Mouse (Mus musculus) skeletal muscle tissue, postnatal 0 days (tissue): ENCODE measurements around the gene Gcnt1. TPM values are rescaled to one million over a fixed set of nuclear protein-coding genes. Genes with fewer than 3 reads are reported as not detected.

Experiments
- polyA plus RNA-seq: library from polyadenylated mRNA; unstranded; fragments of >200 nt; fragmentation: Nextera tagmentation; extraction: Ambion mirVana; gene quantifications from 2 replicates; pipeline ENCODE4 v1.2.1, GENCODE M21; 2015

Gcnt1 gene
- polyA plus RNA-seq: 2.2 and 2.5 TPM in 2 replicates

GRCm38 (mm10) chr19:17372701-17373100, at the start of gene Gcnt1:
Gene Gcnt1, minus strand, starts transcription at chr19:17372844.

GRCm38 (mm10) chr19:17393841-17394591, 21.4 kb upstream of the Gcnt1 start, which contains the start of gene Rfk:
Gene Rfk, plus strand, starts transcription at chr19:17394043.

Other genes starting within 250 kb of the Gcnt1 start
- 36.8 and 38.4 TPM in 2 replicates for gene Rfk, start 21.2 kb upstream of the Gcnt1 start, polyA plus RNA-seq